Mouse (Mus musculus): ENCODE data around the gene Mettl24.

Mettl24 gene

DNA sequence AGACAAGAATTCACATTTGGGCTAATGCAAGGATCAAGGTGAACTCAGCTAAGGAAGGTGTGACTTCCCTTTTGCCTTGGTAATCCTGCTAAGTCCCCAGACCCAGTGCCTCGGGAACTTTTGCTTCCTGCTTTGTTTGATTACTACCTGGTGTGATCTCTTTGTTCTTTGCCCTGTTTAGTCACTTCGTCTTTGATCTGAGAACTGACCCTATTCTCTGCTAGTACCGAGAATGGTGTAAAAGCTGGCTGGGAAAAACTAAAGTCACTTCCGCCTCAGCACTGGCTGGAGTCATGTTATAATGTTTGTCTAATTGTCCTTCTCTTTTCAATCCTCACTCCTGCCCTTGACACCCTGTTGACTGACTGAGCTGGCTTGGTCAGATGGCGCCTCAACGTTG is 133.4 kb downstream of the Mettl24 start:
- no peak for DNase-seq

DNA sequence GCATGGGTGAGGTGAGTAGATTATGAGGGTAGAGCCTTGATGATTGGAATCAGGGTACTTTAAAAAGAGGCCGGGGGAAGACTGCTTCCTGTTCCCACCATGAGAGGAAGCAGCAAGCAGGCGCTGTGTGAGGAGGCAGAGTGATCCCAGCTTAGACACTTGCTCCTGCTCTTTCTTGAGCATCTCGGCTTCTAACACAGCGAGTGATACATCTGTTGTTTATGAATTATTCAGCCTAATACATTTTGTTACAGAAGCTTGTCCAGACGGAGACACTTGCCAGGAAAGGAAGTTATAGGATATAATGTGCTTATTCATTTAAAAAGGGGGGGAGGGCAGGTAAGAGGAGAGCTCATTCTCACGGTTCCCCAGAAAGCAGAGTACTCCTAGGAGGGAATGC is 142.9 kb downstream of the Mettl24 start:
- no peak for DNase-seq

- DNase-seq: no peak
Observed at GRCm38 (mm10) chr10:40827706-40828105, 144.6 kb downstream of the Mettl24 start.

GRCm38 (mm10) chr10:40830312-40830711 is 147.2 kb downstream of the Mettl24 start:
- no peak for DNase-seq

GRCm38 (mm10) chr10:40831267-40831666 is 148.2 kb downstream of the Mettl24 start:
- DNase-seq: no peak

- DNase-seq: no peak
Observed at GRCm38 (mm10) chr10:40840086-40840485, 157.0 kb downstream of the Mettl24 start.

DNA sequence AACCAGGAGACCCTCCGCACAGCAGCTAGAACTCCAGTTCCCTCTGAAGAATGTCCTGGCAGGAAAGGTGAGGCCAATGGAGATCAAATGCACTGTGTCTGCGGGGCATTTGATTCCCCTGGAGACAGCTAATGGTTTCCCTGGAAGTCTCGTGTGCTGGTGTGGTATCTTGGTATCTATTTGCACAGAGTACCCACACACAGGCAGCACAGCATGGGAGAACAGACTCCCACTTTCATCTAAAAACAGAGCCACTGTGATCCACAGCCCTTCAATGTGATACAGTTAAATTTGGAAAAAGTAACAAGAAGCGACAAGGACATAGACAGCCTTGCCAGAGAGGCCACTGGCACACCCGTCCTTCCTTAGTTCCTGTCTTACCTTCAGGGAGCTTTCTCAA is 160.8 kb downstream of the Mettl24 start:
- DNase-seq: no peak

- no peak for DNase-seq
Observed at GRCm38 (mm10) chr10:40844546-40844945, 161.5 kb downstream of the Mettl24 start.

- DNase-seq: no peak
Observed at GRCm38 (mm10) chr10:40845626-40846025, 162.5 kb downstream of the Mettl24 start.

DNA sequence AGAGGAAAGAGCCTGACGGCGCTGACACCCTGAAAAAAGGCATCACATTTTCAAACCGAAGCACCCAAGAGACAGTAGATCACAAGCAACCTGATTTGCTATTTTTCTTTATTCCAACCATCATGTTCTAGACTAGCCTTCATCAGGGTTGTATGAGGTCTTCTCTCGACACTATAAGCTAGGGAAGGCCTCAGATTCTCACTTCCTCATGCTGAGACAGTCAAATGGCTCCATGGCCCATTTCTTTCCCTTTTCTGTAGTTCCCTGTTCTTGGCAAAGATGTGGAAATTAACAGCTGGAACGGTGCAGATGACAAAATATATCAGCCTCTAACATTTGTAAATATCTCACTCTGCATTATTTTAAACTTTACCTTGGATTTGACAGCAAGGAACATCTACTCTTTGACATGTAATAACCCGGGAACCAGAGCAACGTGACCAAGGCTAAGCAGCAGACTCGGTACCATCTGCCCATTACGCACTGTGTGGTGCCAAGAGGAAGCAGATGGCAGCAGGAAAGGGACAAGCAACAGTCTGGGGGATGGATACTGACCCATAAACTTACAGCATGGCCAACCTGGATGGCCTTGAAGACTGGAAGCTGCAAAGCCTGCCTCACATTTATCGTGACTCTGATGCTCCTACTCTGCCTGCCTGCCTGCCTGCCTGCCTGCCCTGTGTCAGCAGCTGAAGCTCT is 164.2 kb downstream of the Mettl24 start:
- DNase-seq: no peak

DNA sequence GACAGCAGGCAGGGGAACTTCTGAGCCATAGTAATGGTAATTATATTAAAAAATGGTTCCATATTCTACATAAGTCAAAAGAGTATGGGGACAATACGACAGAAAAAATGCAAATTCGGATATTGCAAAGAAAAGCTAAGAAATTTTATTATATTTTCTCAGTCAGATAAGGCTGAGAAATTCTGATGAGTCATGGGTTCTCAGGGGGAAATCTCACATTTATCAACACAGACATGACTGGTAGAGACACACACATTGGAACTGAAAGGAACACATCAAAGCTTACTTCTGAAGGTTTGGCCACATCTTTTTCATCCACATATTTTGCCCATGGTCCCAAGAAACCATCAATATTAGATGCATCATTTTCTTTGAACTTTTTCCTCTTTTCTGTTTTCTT is 167.6 kb downstream of the Mettl24 start:
- DNase-seq: no peak

DNA sequence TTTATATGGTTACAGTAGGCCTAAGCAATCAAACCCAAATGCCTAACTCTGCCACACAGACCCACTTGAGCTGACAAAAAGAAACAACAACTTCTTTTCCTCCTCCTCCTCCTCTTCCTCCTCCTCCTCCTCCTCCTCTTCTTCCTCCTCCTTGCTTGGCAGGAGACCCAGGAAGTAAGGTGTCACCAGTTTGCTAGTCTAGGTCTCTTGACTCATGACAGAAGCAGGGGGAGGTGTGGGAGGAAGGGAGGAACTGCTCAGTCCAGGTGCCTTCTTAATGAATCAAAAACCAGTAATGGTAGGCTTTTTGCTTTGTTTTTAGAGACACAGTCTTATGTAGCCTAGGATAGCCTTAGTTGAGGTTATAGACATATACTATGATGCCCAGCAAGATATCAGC is 168.1 kb downstream of the Mettl24 start:
- no peak for DNase-seq

DNA sequence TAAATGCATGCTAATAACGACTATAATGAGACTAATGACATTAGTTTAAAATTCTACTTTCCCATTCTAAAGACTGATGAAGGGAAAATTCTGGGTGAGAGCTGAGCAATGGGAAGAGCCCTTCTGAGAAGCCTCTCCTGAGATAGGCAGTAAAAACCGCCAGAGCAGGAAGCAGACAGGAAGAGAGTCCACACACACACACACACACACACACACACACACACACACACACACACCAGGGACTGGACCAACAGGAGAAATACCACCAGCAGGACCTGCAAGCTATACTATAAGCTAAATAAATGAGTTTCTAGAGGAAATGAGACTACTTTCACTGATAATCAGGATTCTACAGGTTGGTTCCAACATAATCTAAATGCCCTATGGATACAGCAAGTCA is 172.5 kb downstream of the Mettl24 start:
- DNase-seq: no peak

GRCm38 (mm10) chr10:40856703-40857102 is 173.6 kb downstream of the Mettl24 start:
- no peak for DNase-seq

DNA sequence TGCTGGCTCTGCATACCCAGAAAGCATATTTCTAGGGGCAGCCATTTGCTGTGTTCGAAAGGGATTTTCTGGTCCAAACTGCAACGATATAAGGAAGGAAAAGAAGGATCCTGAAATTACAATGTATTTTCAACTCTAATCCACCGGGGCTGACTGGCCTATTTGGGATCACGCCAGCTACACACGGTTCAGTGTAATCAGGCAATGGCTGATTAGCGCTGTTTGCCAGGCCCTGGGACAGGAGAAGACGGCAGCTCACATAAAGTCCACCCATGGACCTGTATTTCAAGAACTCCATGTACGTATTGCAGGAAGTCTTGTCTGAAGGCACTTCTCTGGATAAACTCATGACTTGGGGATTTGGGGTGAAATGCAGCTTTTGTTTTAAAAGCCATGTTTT is 174.5 kb downstream of the Mettl24 start:
- DNase-seq: no peak
